Mouse (Mus musculus): ENCODE results near the gene Elovl6.

Gene Elovl6

DNA sequence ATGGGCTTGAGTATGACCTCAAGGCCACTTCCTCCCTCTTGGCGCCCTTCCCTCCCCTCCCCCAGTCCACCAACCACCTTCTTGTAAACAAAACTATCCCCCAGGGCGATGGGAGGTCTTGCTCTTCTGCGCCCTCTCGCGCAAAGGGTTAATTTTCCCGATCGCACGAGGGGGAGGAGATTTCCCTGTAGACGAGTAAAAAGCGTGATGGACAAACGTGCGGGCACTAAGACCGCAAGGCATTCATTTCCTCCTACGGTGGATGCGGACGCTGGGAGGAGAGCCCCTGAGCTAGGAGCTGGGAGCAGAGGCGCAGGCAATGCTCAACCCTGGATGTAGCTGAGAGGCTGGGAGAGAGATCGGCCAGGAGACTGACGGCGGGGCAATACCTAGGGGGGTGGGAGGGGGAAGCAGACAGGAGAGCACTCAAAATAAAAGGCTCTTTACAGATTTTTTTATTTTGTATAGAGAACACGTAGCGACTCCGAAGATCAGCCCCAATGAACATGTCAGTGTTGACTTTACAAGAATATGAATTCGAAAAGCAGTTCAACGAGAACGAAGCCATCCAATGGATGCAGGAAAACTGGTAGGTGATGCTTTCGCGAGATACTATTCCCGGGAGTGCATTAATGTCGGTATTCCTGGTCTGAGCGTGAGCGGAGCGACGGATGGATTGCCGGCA lies at the start of gene Elovl6:
TSS of gene Elovl6 (plus strand) at position 176 of the 685 bp plus-strand sequence.
- peak; percentile 78 for DNase-seq

DNA sequence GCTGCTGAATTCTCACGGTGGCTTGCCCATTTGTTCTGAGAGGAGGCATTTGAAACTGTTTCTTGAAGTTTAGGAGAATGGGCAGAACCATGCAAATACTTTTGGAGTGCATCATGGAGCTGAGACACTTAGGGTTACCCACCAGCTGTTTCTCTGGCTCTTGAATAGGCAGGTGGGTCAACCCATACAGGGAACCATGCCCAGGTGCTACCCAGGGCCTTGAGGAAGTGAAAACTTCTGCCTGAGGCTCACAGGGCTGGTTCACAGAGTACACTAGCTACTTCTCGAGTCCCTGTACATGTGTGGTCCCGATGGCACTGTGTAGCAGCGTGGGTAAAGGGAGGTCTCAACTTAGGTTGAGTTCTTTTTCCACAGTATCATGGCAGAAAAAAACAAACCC lies 43.4 kb upstream of the Elovl6 start:
- DNase-seq, result no peak

DNA sequence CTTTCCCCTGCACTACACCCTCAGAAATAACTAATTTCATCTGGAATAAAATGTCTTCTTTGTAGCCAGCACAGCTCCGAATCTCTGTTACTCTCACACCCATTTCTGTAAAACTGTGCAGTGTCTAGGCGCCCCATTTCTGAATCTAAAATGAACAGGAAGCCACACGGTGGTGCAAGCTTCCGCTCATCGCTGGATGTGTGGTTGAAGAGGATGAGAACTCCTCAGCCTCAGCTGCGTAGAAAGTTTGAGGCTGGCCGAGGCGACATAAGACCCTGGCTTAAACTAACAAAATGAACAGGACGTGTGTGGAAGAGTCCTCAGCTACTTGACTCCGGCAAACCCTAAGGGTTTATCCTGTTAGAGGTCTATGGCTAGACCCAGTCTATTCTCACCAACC lies 38.0 kb upstream of the Elovl6 start:
- no peak for DNase-seq

DNA sequence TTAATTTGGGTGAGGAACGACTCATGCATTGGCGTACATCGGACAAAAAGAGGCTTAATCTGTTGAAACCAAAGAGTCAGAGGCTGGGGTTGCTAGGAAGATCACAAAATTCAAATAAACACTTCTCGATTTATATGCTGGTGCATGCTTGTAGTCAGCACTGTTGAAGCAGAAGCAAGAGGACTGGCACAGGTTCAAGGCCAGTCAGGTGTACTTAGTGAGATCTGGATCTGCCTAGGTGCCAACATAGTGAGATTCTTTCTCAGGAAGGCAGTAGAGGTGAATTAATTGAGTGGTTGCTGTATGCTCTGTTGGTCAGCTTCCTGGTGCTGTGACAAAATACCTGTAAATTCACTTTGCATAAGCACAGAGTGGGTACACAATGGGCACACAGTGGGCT lies 37.4 kb upstream of the Elovl6 start:
- DNase-seq, result no peak

DNA sequence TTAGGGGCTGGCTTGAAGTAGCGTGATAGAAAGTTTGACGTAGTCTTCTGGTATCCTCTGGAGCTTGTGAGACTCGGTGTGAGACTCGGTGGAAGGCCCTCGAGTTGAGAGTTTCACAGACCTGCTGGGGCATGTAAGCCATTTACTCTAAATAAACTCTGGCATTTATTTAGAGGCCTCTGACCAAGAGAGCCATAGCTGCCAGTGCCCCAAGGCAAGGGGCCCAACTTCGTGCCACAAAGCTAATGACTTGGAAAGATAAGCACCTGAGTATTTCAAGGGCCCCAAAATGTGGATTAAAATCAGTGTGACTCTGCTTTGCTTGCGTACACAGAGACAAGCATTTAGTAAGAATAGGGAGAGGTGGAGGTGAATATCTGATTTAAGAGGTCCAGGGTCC lies 28.4 kb upstream of the Elovl6 start:
- no peak for DNase-seq

DNA sequence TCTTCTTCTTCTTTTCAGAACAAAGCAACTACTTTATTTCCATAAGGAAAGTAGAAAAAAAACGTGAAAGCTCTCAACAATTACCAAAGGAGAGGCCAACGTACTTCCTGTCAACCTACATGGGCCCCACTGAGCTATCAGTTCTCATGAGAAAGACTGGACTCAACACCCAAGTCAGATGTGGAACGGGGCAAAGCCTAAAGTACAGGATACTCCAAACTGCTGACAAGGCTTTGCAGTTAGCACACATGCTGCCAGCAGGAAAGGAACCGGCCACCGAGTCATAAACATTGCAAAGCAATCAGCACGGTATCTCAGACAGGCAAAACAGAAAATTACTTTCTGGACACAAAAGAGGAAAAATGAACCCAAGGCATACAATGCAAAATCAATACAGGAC lies 27.2 kb upstream of the Elovl6 start:
- DNase-seq, result no peak

DNA sequence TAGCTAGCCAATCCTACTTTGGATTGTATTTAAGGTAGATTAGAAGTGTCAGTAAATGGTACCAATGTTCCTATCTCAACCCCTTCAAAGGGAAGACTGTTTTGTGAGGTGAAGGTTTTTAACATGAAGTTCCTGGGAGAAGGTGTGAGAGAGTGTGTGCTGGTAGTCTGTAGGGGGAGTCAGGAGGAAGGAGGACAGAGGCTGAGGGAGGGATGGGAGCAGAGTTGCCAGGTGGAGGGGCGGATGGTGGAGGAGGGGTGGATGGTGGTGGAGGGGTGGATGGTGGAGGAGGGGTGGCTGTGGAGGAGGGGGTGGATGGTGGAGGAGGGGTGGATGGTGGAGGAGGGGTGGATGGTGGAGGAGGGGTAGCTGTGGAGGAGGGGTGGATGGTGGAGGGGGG lies 24.4 kb upstream of the Elovl6 start:
- DNase-seq, result no peak

DNA sequence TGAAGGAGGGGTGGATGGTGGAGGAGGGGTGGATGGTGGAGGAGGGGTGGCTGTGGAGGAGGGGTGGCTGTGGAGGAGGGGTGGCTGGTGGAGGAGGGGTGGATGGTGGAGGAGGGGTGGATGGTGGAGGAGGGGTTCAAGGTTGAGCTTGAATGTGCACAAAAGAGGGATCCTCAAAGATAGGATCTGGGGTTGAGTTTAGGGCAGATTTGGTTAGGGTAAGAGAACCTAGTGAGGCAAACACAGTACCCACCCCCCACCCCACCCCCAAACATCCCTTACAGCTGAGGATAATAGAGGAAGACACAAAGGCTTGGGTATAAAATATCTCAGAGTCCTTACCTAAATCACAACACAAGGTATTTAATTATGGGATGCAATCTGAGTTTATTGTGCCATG lies 23.6 kb upstream of the Elovl6 start:
- no peak for DNase-seq

DNA sequence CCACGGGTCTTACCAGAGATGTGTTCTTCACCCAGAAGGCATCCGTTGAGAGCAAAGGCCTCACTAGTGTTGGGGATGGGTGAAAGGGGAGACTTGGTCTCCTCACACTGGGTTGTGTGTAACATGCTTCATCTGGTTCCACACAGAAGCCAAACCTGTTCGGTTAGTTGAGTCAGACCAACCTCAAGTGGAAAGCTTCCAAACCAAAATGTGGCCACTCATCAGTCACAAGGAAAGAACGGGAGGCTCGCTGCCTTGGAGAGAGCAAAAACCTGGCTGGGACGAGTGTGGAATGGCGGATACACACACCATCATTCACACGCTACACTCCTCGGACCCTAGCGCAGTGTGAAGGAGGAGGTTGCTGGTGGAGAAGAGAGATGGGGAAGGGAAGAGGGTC lies 22.4 kb upstream of the Elovl6 start:
- DNase-seq, result no peak

DNA sequence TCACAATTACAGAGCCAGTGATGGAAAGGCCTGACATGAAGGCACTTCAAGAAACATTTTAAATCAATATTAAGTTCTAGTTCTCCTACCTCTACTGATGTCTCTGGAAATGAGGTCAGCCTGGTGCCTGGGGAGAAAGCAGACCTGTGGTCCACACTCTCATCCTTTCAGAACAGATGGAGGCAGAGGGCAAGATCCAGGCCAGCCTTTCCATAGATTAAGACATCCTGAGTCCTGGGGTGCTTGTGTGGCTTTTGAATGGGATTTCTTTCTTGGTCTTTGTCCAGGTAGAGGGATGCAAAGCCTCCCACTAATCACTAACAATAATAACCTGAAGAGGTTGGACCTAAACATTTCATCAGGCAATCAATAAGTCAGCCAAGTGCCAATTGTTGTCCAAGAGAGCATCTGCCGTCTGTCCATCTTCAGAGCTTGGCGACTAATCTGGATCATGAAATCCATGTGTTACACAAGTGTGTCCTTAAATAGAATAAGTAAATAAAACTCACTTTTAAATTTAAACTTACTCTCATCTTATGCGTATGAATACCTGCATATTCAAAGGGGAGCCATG lies 16.2 kb upstream of the Elovl6 start:
- peak; percentile 18 for DNase-seq

DNA sequence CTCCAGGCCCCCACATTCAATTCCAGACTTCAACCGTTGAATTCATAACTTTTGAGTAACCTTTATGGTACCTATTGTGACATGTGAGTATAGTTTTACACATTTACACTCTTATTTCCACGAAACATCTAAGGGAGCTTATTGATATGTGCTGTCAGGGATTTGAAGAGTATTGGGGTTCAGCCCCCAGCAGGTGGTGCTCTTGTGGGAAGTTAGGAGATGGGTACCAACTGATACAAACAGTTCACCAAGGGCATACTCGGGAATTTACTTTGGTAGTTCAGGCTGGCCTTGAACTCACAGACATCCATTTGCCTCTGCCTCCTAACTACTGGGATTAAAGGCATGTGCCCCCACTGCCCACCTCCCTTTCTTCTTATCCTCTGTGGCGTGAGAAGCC lies 11.7 kb upstream of the Elovl6 start:
- DNase-seq, result no peak

DNA sequence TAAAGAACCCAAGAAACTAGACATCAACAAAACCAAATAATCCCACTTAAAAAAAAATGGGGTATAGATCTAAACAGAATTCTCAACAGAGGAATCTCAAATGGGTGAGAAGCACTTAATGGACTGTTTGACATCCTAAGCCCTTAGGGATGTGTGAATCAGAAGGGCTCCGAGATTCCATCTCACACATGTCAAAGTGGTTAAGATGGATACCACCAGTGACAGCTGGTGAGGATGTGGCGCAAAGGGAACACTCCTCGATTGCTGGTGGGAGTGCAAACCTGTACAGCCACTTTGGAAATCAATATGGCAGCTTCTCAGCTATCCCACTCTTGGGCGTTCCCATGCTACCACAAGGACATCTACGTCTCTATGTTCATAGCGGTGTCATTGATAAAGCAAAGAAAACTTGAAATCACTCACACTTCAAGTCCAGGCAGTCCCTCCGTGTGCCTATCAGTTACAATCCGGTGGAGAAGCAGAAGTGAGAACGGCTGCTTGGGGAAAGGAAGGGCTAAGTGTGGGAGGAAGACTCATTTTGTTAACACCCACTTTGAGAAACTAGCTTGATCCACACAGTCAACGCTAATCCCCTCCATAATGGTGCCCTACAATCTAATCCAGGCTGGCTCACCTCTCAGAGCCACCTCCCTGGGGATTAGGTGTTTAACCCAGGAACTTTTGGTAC lies 8.6 kb upstream of the Elovl6 start:
- DNase-seq, result no peak

DNA sequence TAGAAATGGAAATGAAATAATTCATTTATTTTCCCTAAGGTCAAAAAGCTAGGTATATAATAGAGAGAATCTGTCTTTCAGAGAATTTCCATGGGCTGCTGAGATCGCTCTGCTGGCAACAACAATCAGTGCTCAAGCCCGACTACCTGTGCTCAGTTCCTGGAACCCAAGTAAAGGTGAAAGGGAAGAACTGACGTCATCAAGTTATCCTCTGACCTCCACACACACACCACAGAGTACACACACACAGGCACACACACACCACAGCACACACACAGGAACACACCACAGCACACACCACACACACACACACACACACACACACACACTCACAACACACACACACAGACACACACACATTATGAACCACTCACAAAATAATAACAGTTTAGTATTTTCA lies 5.1 kb upstream of the Elovl6 start:
- DNase-seq, result no peak

DNA sequence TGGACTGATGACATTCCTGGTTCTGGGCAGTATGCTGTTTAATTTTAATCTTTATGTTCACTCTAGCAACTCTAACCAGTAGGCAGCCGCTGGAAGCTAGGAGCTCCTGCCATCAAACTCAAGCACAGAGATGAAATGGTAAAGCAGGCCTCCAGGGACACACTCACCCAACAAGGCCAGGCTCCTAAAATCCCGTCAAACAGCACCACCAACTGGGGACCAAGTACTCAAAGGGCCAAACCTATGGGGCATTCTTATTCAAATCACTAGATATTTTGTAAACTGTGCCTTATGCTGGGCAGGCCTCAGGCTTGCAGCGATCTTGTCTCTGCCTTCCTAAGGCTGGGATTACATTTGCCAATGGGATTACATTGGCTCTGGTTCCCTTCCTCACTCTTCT lies 2.8 kb upstream of the Elovl6 start:
- no peak for DNase-seq

DNA sequence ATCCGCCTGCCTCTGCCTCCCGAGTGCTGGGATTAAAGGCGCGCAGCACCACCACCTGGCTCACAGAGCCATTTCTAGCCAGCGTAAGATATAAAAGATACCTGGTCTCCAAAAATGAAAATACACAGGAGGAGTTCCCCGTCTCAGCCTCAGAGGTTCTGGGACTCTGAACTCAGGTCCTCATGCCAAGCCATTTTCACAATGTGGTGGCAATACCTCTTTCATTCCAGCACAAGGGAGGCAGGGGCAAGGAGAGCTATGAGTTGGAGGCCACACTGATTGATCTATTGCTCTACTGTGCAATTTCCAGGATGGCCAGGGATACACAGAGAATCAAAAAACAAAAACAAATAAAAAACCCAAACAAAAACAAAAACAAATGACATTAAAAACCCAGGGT lies 1.7 kb upstream of the Elovl6 start:
- DNase-seq, result no peak

DNA sequence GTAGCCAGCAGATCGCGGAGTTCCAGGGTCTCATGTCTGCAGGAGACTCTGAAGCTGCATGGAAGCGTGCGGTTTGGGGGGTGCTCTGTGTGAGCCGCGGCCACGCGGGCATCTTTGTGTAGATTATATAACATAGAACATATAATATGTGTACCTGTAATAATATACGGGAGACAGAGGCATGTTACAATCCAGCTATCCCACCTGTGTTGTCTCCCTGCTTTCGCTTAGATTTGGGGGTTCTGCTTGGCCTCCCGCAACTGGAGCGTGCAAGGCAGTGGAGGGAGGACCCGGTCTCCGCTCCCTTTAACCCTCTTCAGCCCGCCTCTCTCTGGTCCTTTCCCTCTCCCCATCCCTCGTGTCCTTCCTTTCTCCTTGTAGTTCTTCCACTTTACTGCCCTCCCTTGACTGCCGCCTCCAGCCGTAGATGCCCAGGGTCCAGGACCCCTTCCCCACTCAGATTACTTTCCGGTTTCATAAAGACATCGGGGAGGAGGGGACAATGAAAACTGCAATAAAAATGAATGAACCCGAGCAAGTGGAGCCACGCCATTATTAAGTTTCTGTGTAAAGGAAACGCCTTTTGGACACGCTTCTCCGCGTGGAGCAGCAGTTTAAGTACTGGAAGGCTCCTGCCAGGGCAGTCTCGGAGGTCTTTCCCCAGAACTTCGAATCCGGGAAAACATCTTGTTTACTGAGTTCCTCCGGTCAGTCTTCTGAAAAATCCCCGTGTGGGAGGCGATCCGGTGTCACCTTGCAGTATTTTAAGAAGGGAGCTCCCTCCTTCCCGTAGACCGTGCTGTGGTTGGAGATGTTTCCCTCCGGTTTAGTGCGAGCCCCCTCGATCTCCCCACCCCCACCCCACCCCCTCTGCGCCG lies 949 bp downstream of the Elovl6 start:
- DNase-seq, result peak; percentile 47

DNA sequence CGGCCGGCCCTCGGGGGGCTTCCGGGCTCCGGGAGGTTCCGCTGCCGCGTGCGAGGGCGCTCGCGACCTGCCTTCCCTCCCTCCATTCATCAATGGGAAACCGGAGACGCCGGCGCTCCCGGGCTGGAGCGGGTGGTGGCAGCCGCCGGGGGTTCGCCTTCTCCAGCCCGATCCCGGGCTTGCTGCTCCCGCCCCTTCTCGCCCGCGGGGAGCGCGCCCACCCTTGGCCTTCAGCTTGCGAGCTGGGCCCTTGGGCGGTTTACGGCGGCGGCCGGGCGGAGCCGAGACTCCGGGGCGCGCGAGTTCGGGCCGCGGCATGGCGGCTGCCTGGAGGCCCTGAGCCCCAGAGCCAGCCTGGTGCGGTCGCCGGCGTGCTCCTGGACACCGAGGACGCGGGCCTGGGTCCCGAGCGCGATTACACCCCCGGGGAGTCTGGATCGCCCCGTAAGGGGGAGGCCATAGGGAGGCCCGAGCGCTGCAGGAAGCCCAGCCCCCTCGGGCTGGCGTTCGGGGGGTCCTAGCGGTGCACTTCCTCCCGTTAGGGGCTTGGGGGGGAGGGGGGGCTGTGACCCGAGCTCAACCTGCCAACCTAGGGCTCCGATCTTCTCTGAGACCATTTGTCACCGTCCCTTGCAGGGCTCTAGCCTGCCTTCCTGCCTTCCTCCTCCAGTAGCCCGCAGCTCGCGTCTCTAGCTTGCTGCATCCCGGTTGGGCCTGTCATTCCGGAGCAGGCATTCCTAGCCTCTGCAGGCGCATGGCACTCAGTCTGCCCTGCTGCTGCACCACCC lies 1.8 kb downstream of the Elovl6 start:
- DNase-seq, result peak; percentile 61

DNA sequence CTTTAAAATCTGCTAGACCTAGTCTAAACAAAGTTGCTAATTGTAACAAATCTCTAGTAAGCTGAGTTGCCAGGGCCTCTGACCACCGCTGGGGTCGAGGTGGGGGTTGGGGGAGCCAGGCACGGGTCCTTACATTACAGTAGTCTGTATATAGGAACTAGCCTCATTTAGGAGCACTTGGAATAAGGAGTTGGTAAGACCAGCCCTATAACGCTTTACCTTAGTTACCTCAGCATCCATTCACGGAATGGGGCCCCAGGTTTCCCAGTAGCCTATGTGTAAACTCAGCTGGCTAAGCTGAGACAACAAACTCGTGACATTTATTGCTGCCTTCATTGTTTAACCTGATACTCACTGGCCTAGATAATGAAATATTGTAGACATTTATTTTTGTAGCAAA lies 3.3 kb downstream of the Elovl6 start:
- DNase-seq, result no peak

DNA sequence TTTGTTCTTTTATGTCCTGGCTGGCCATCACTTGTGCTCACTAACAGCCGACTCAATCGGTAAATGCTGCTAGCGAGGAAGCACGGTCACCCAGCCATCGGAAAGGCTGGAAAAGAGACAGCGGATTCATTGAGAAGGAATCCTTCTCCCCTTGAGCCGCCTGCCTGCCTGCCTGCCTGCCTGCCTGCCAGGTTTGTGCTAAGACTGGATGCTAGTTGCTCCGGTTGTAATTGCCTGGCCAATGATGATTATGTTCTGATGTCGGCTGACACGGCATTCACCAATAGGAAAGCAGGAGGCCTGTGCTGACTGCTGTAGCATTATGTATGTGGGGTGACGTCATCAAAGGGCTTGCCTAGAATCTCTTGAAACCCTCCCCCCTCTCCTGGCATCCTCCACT lies 4.0 kb downstream of the Elovl6 start:
- peak; percentile 88 for DNase-seq

DNA sequence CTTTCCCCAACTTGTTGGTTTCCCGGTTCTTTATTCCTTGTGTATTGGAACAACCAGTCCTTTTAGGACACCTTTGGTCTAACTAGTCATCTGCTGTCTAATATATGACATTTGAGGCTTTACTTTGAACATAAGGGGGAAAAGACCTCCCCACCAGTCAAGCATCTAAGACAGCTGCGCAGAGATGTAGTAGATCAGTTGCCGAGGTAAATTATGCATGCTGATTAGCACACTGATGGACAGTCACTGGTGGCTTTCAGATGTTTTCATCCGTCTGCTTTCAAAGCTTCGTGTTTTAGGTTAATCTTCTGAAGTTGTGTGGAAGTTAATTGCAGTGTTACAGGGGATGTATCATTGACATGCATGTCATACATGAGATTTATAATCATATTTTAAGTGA lies 5.8 kb downstream of the Elovl6 start:
- DNase-seq, result no peak

DNA sequence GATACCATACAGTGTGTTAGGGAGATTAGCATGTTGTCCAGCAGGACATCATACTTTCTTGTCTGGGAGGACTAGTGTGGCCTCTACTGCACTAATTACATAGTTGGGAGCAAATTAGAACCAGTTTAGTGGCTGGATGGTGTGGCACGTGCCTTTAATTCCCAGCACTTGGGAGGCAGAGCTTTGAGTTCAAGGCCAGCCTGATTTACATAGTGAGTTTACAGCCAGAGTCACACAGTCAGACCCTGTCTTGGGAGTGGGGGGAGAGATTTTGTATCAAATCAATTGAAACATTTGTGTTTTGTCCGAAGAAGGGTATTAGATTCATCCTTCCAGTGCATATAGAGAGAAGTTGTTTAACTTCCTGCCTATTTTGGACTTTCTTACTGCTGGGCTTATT lies 8.7 kb downstream of the Elovl6 start:
- DNase-seq, result no peak

DNA sequence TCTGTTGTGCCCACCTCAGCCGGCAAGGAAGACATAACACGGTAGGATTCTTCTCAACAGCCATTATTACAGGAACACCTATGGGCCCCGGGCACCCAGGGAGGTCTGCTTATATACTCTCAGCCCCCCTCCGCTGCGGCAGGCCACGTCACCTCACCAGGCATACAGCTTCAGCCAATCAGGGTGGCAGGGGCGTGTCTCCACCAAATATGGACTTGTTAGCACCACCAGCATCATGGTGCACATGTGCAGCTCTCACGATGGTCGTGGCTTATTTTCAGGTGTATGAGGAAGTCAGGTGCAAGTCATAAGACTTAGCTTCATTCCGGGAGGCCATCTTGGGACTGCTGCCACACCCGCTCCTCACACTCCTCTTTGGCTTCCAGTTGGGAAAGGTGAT lies 9.3 kb downstream of the Elovl6 start:
- DNase-seq, result no peak

DNA sequence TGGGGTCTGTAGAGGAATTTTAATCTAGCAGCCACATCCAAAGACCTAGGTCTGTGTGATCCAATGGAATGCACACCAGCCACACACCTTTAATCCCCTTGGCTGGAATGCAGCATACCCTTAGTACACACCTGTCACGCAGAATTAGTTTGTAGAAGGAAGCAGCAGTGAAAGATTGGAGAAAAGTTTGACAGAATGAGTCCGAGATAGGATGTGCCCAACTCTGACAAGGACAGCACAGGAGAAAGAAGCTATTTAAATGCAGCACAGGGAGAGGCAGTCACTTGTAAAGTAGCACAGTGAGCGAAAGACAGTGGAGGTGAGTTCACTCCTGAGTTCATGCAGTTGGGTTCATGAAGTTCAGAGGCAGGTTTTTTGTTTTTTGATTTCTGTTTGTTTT lies 11.2 kb downstream of the Elovl6 start:
- DNase-seq, result no peak

All from cerebellum, adult 11 months (tissue).